Mouse (Mus musculus) cerebellum, postnatal 25 days (tissue): ENCODE results near the gene Hnrnpll.

ENCODE experiments used
- DNase-seq, 2 experiments: peaks; one replicate each; pipeline ENCODE4 v3.0.0; 2021; ENCODE audit warnings: mixed read lengths in 2 of 2

The Hnrnpll gene

DNA sequence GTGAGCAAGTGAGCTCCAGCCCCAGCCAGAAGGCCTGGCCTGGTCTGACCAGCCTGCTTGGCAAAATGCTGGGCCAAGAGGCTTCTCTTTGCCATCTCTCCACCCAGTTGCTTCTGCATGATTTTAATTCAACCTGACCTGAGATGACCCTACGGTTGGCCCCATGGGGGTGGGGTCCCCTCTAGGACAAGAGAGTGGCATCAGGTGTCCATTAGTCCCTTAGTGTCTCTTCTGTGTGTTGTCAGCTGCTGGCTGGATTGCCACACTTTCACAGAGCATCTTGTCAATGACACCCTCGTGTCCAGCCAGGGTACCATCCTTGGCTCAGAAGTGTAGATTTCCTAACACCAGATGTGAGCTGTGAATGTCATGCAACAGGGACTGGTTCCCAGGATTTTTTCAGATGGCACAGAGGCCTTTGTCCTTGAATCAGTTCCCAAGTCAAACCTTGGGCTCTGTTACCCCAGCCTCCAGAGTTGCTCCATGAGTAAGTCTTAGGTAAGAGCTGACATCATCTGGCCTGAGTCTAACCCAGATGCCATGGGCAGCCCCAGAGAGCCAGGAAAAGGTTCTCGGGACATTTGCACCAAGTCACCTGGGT lies 66.9 kb downstream of the Hnrnpll start:
- peak; percentile 39 to 51 for DNase-seq

GRCm38 (mm10) chr17:79992114-79992513 lies 70.0 kb downstream of the Hnrnpll start:
- no peak for DNase-seq

GRCm38 (mm10) chr17:79991166-79991958 lies 70.8 kb downstream of the Hnrnpll start:
- DNase-seq, result no peak

- no peak for DNase-seq
Measured at GRCm38 (mm10) chr17:79990161-79990560, 72.0 kb downstream of the Hnrnpll start.

DNA sequence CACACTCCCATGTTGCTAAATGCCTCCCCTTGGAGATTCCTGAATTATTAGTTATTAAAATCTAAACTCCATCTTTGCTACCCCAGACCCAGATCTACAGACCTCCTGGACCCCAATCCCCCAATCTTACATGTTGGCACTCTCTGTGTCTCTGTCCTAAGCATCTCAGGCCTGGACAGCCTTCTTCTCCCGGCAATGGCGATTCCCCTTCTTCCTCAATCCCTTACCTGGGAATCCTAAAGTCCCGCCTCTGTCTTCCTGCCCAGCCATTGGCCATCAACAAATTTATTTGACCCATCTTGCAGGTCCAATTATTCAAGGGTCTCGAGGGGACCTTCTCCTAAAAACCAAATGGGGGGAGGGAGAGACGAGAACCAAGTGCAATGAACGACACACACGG lies 77.7 kb downstream of the Hnrnpll start:
- no peak for DNase-seq

DNA sequence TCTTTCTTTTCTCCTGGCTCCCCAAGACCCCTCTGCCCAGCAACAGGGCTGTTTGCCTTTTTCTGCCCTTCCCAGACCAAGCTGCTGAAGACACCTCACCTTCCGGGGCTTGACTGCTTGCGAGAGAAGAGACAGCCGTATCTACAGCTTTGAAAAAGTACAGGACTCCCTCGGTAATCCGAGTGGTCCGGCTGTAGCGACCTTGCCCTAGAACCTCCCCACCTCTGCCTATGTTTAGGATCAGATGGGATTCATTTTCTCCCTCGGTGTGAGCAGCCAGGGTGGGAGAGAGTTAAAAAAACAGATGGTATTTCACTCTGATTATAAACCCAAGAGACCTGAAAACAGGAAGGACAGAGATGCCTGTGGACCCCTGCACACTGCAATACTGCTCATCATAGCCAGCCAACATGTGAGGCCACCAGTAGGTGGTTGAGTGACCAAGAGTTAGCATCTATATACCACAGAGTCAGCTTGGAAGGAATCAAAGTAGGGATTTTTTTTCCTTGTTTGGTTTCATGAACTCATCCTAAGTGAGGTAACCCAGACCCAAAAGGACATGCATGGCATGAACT lies 79.1 kb downstream of the Hnrnpll start:
- no peak for DNase-seq

GRCm38 (mm10) chr17:79982548-79982947 lies 79.6 kb downstream of the Hnrnpll start:
- DNase-seq, result no peak

- DNase-seq, result no peak
Measured at GRCm38 (mm10) chr17:79981758-79982481, 80.2 kb downstream of the Hnrnpll start.

GRCm38 (mm10) chr17:79981348-79981747 lies 80.8 kb downstream of the Hnrnpll start:
- DNase-seq, result no peak

DNA sequence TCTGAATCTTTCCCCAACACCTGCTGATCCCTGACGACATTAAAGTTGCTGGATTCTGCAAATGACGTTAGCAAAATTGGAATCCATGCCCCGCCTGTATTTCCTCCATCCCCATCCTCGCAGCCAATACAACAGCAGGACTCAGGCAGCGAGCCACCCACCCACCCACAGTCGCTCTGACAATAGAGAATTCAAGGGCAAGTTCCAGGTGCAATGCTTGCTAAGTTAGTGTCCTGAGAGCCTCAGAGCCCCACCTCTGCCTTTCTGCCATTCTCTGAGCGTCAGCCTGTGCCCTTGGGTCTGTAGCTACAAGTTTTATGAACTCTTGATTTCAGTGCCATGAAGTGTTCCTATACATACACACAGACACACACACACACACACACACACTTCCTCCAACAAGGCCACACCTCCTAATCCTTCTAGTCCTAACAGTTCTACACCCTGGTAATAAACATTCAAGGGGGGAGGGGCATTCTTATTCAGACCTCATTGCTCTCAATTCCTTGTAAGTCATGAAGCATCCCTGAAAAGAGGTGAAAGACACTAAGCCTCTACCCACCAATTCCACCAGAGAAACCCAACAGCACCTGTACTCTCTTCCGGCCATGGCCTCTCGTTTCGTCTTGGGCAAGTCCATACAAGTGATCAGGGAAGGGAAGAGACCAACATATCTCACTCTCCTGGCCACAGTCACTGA lies 81.6 kb downstream of the Hnrnpll start:
- peak in 1 of 2 experiments; percentile 50 for DNase-seq
